Mouse (Mus musculus) C2C12 (cell line): Measurements from ENCODE around the gene Ahnak2. TPM values are rescaled to one million over a fixed set of nuclear protein-coding genes. Genes with fewer than 3 reads are reported as not detected.

Experiments
- H3K27me3 ChIP-seq: one replicate; pipeline ENCODE4 v1.6.1; 2011; ENCODE audit not compliant: control insufficient read depth, insufficient read depth, insufficient read length
- H3K36me3 ChIP-seq: one replicate; pipeline ENCODE4 v1.6.1; 2011; ENCODE audit not compliant: control insufficient read depth, insufficient read depth
- H3K4me3 ChIP-seq: one replicate; pipeline ENCODE4 v1.5.1; 2011; ENCODE audit warnings: mild to moderate bottlenecking, control low read depth; ENCODE audit not compliant: poor library complexity, insufficient read depth, severe bottlenecking
- H3K79me2 ChIP-seq: one replicate; pipeline ENCODE4 v1.6.1; 2011; ENCODE audit not compliant: control insufficient read depth, insufficient read depth
- H3K79me3 ChIP-seq: one replicate; pipeline ENCODE4 v1.6.1; 2011; ENCODE audit warnings: low read depth, control low read depth
- H3ac ChIP-seq: one replicate; pipeline ENCODE3; 2011; ENCODE audit warnings: low read depth; ENCODE audit not compliant: control insufficient read depth, insufficient read length
- CEBPB ChIP-seq: IDR thresholded peaks from one replicate; pipeline ENCODE4 v1.6.1; 2011; ENCODE audit warnings: low read depth, mild to moderate bottlenecking, control low read depth, moderate library complexity
- CTCF ChIP-seq: IDR thresholded peaks from one replicate; pipeline ENCODE4 v1.5.1; 2011; ENCODE audit not compliant: control insufficient read depth, insufficient read depth, insufficient read length
- FOSL1 ChIP-seq: IDR thresholded peaks from one replicate; pipeline ENCODE4 v1.8.0; 2011; ENCODE audit warnings: mild to moderate bottlenecking, low read length; ENCODE audit not compliant: poor library complexity, insufficient read depth, severe bottlenecking
- MAX ChIP-seq: IDR thresholded peaks from one replicate; pipeline ENCODE4 v1.6.1; 2011; ENCODE audit warnings: mild to moderate bottlenecking, control low read depth
- MYOD1 ChIP-seq: IDR thresholded peaks from one replicate; pipeline ENCODE4 v1.6.1; 2011; ENCODE audit warnings: low read depth; ENCODE audit not compliant: control insufficient read depth, insufficient read length
- MYOG ChIP-seq: IDR thresholded peaks from one replicate; pipeline ENCODE4 v1.6.1; 2011; ENCODE audit not compliant: control insufficient read depth, insufficient read length; ENCODE audit errors: extremely low read depth
- USF1 ChIP-seq: IDR thresholded peaks from one replicate; pipeline ENCODE4 v1.6.1; 2011; ENCODE audit warnings: low read depth, mild to moderate bottlenecking, control low read depth, moderate library complexity
- polyA plus RNA-seq: library from polyadenylated mRNA; unstranded; fragments of >200 nt; fragmentation: generic; extraction: Trizol; gene quantifications from one replicate; pipeline ENCODE4 v1.2.1, GENCODE M21; 2012; ENCODE audit warnings: missing spikeins

Ahnak2 gene
- polyA plus RNA-seq, 1 experiment: 15.8 TPM

GRCm38 (mm10) chr12:112795466-112796104 lies 6.9 kb downstream of the Ahnak2 start:
- no peaks in the 10 kb centered on the region for H3K27me3 ChIP-seq
- peaks cover 12% of the 10 kb centered on the region for H3K79me3 ChIP-seq
- H3K79me2 ChIP-seq: peaks cover 55% of the 10 kb centered on the region
- H3K4me3 ChIP-seq: peak overlapping the region; percentile 41
- peak overlapping the region; percentile 85 for H3ac ChIP-seq
- no peak for TF ChIP-seq USF1
- peak; percentile 21 for TF ChIP-seq MYOD1
- no peaks in the 10 kb centered on the region for H3K36me3 ChIP-seq

GRCm38 (mm10) chr12:112794998-112795397 lies 7.5 kb downstream of the Ahnak2 start:
- Histone ChIP-seq H3K4me3 (peak overlapping the region; percentile 41), H3K36me3 (no peaks in the 10 kb centered on the region), H3K79me3 (peaks cover 12% of the 10 kb centered on the region), H3K27me3 (no peaks in the 10 kb centered on the region), H3ac (peak overlapping the region; percentile 85), H3K79me2 (peaks cover 52% of the 10 kb centered on the region)
- TF ChIP-seq FOSL1 (no peak), MAX (no peak)

GRCm38 (mm10) chr12:112794356-112794816 lies 8.1 kb downstream of the Ahnak2 start:
- Histone ChIP-seq H3K79me3 (peaks cover 13% of the 10 kb centered on the region), H3K4me3 (peak overlapping the region; percentile 41), H3K36me3 (no peaks in the 10 kb centered on the region), H3K79me2 (peaks cover 47% of the 10 kb centered on the region), H3ac (peak overlapping the region; percentile 41), H3K27me3 (no peaks in the 10 kb centered on the region)
- TF ChIP-seq MAX: no peak
- no peak for TF ChIP-seq MYOG
- TF ChIP-seq CTCF: no peak
- TF ChIP-seq MYOD1: no peak
- no peak for TF ChIP-seq FOSL1
- no peak for TF ChIP-seq USF1
- TF ChIP-seq CEBPB: no peak

GRCm38 (mm10) chr12:112793601-112794355 lies 8.7 kb downstream of the Ahnak2 start:
- TF ChIP-seq USF1 (no peak), CTCF (no peak), FOSL1 (no peak), MYOG (no peak), MAX (no peak), MYOD1 (no peak), CEBPB (no peak)
- peaks cover 15% of the 10 kb centered on the region for H3K79me3 ChIP-seq
- no peaks in the 10 kb centered on the region for H3K36me3 ChIP-seq
- H3K79me2 ChIP-seq: peaks cover 47% of the 10 kb centered on the region
- peak overlapping the region; percentile 41 for H3K4me3 ChIP-seq
- peak overlapping the region; percentile 41 for H3ac ChIP-seq
- H3K27me3 ChIP-seq: no peaks in the 10 kb centered on the region

- Histone ChIP-seq H3K27me3 (no peaks in the 10 kb centered on the region), H3ac (no peak overlapping the region), H3K4me3 (no peak overlapping the region), H3K79me2 (peaks cover 47% of the 10 kb centered on the region), H3K36me3 (peaks cover 4% of the 10 kb centered on the region), H3K79me3 (peaks cover 15% of the 10 kb centered on the region)
- TF ChIP-seq MYOD1 (no peak), CTCF (no peak), MAX (no peak), USF1 (no peak), MYOG (no peak), CEBPB (no peak), FOSL1 (no peak)
Measured at GRCm38 (mm10) chr12:112791026-112791425, 11.4 kb downstream of the Ahnak2 start.

- no peaks in the 10 kb centered on the region for H3K79me3 ChIP-seq
- H3K27me3 ChIP-seq: no peaks in the 10 kb centered on the region
- H3K79me2 ChIP-seq: no peaks in the 10 kb centered on the region
- peaks cover 6% of the 10 kb centered on the region for H3K36me3 ChIP-seq
- TF ChIP-seq USF1 (no peak), MYOG (no peak), FOSL1 (no peak), MAX (no peak), MYOD1 (no peak), CEBPB (no peak), CTCF (no peak)
- H3K4me3 ChIP-seq: no peak overlapping the region
- H3ac ChIP-seq: no peak overlapping the region
Measured at GRCm38 (mm10) chr12:112774481-112774880, 28.0 kb downstream of the Ahnak2 start.
